Mouse (Mus musculus) olfactory bulb, adult 2 months (tissue): ENCODE data around the gene Krt7.

Source experiments
- CTCF ChIP-seq: fragments of 200-500 bp; IDR thresholded peaks from 2 replicates; pipeline ENCODE4 v1.5.1; 2012; ENCODE audit warnings: low read depth, mild to moderate bottlenecking, low read length, moderate library complexity; ENCODE audit not compliant: insufficient read depth
- POLR2A ChIP-seq: fragments of 200-500 bp; IDR thresholded peaks from 2 replicates; pipeline ENCODE4 v1.6.1; 2012; ENCODE audit warnings: mild to moderate bottlenecking, low read depth, low read length, moderate library complexity; ENCODE audit not compliant: insufficient read depth

DNA sequence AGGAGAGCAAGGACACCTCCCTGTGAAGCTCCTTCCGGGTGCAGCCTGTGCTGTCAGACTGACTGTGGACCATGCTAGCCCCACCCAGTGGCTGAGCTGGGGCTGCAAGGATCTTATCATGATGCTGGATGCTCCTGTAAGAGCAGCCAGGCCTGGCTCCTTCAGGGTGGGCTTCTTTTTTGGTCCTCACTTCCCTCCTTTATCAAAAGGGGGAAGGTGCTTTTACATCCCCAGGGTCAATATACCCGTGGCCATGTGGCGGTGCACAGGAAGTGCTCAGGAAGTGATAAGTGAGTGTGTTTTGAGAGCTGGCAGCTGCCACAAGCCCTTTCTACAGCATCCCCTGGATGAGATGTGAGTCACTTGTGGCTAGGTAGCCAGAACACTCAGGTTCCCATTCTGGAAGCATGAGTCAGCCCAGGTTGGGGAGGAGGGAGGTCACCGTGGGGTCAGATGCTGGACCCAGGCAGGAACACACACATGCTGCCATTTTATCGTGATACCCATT lies 22.8 kb upstream of the Krt7 start:
- TF ChIP-seq CTCF (no peak), POLR2A (no peak)
